Mouse (Mus musculus) ES-CJ7 (cell line): ENCODE measurements around the gene Tmem108.

Source experiments
- DNase-seq: peaks from one replicate; pipeline ENCODE4 v3.0.0; 2011; ENCODE audit warnings: low read depth, low spot score

The Tmem108 gene

GRCm38 (mm10) chr9:103499366-103499765, 262.3 kb downstream of the Tmem108 start:
- no peak for DNase-seq

GRCm38 (mm10) chr9:103498699-103499098, 262.9 kb downstream of the Tmem108 start:
- DNase-seq = no peak

- DNase-seq = no peak
Measured at GRCm38 (mm10) chr9:103495391-103495790, 266.2 kb downstream of the Tmem108 start.

GRCm38 (mm10) chr9:103494346-103495020, 267.2 kb downstream of the Tmem108 start:
- peak; percentile 53 for DNase-seq

- no peak for DNase-seq
Measured at GRCm38 (mm10) chr9:103491985-103492384, 269.7 kb downstream of the Tmem108 start.

GRCm38 (mm10) chr9:103490439-103490838, 271.2 kb downstream of the Tmem108 start:
- peak; percentile 65 for DNase-seq

- no peak for DNase-seq
Measured at GRCm38 (mm10) chr9:103489883-103490282, 271.8 kb downstream of the Tmem108 start.

- no peak for DNase-seq
Measured at GRCm38 (mm10) chr9:103489096-103489495, 272.5 kb downstream of the Tmem108 start.

- no peak for DNase-seq
Measured at GRCm38 (mm10) chr9:103486262-103486661, 275.4 kb downstream of the Tmem108 start.

- no peak for DNase-seq
Measured at GRCm38 (mm10) chr9:103485606-103486005, 276.0 kb downstream of the Tmem108 start.

- DNase-seq = no peak
Measured at GRCm38 (mm10) chr9:103480603-103481220, 280.9 kb downstream of the Tmem108 start.

GRCm38 (mm10) chr9:103480044-103480576, 281.5 kb downstream of the Tmem108 start, which contains the start of gene Bfsp2:
TSS of gene Bfsp2 (minus strand) at chr9:103480420.
- DNase-seq = no peak

GRCm38 (mm10) chr9:103475414-103475813, 286.2 kb downstream of the Tmem108 start:
- DNase-seq = no peak

GRCm38 (mm10) chr9:103473915-103474688, 287.5 kb downstream of the Tmem108 start:
- no peak for DNase-seq

- DNase-seq = no peak
Measured at GRCm38 (mm10) chr9:103471784-103472183, 289.9 kb downstream of the Tmem108 start.

- DNase-seq = no peak
Measured at GRCm38 (mm10) chr9:103469516-103469915, 292.1 kb downstream of the Tmem108 start.

GRCm38 (mm10) chr9:103468911-103469310, 292.7 kb downstream of the Tmem108 start:
- DNase-seq = no peak

GRCm38 (mm10) chr9:103465711-103466220, 295.9 kb downstream of the Tmem108 start:
- no peak for DNase-seq

- no peak for DNase-seq
Measured at GRCm38 (mm10) chr9:103465293-103465692, 296.3 kb downstream of the Tmem108 start.

- no peak for DNase-seq
Measured at GRCm38 (mm10) chr9:103463833-103464232, 297.8 kb downstream of the Tmem108 start.

GRCm38 (mm10) chr9:103459839-103460238, 301.8 kb downstream of the Tmem108 start:
- DNase-seq = no peak

GRCm38 (mm10) chr9:103459307-103459706, 302.3 kb downstream of the Tmem108 start:
- DNase-seq = no peak
